Mouse (Mus musculus): ENCODE data around the gene Amz2. TPM values are rescaled to one million over a fixed set of nuclear protein-coding genes. Genes with fewer than 3 reads are reported as not detected.

Amz2 gene
- polyA plus RNA-seq, 1 experiment, result 63.8 TPM

GRCm38 (mm10) chr11:109472171-109472691, 46.5 kb downstream of the Amz2 start:
- TF ChIP-seq CTCF (IDR thresholded peaks at IDR 0.05; ENCODE audit: borderline replicate concordance, insufficient read depth, low read depth, low read length), result no peak
- TF ChIP-seq POLR2A (IDR thresholded peaks at IDR 0.05; ENCODE audit: borderline replicate concordance, insufficient read depth, low read length), result no peak
- H3K27ac ChIP-seq (ENCODE audit: insufficient read depth, low read length), result no peak overlapping the region
- peak; percentile 54 to 70 for DNase-seq
- no peaks in the 10 kb centered on the region for H3K27me3 ChIP-seq (ENCODE audit: control insufficient read depth, insufficient read depth, low read length)
- WGBS, result under 1% methylated on average over 33 of the region's 33 CpGs
- H3K4me1 ChIP-seq (ENCODE audit: control insufficient read depth, insufficient read depth, low read length), result no peaks in the 10 kb centered on the region; the same call in 1 of the 2 replicates
- H3K4me3 ChIP-seq (replicated peaks; ENCODE audit: insufficient read depth, low read depth, low read length), result peak overlapping the region; percentile 94

GRCm38 (mm10) chr11:109472821-109473170, 47.0 kb downstream of the Amz2 start:
- no peaks in the 10 kb centered on the region for H3K27me3 ChIP-seq (ENCODE audit: control insufficient read depth, insufficient read depth, low read length)
- under 1% methylated on average over 13 of the region's 13 CpGs for WGBS
- H3K4me1 ChIP-seq (ENCODE audit: control insufficient read depth, insufficient read depth, low read length), result no peaks in the 10 kb centered on the region; the same call in 1 of the 2 replicates
- TF ChIP-seq CTCF (IDR thresholded peaks at IDR 0.05; ENCODE audit: borderline replicate concordance, insufficient read depth, low read depth, low read length), result no peak
- no peak for TF ChIP-seq POLR2A (IDR thresholded peaks at IDR 0.05; ENCODE audit: borderline replicate concordance, insufficient read depth, low read length)
- no peak overlapping the region for H3K27ac ChIP-seq (ENCODE audit: insufficient read depth, low read length)
- no peak for DNase-seq
- H3K4me3 ChIP-seq (replicated peaks; ENCODE audit: insufficient read depth, low read depth, low read length), result peak overlapping the region; percentile 94

- Histone ChIP-seq H3K4me1 (ENCODE audit: control insufficient read depth, insufficient read depth, low read length) (no peaks in the 10 kb centered on the region; the same call in 1 of the 2 replicates), H3K27ac (ENCODE audit: insufficient read depth, low read length) (peak within 1 kb of the TSS; percentile 96), H3K27me3 (ENCODE audit: control insufficient read depth, insufficient read depth, low read length) (no peaks in the 10 kb centered on the region), H3K4me3 (replicated peaks; ENCODE audit: insufficient read depth, low read depth, low read length) (peak within 1 kb of the TSS; percentile 94)
- TF ChIP-seq CTCF (IDR thresholded peaks at IDR 0.05; ENCODE audit: borderline replicate concordance, insufficient read depth, low read depth, low read length) (no peak), POLR2A (IDR thresholded peaks at IDR 0.05; ENCODE audit: borderline replicate concordance, insufficient read depth, low read length) (peak; percentile 78)
- WGBS, result under 1% methylated on average over 111 of the region's 111 CpGs
- DNase-seq, result peak; percentile 90 to 92
Measured at GRCm38 (mm10) chr11:109473171-109474085, 47.7 kb downstream of the Amz2 start, which contains the start of the genes Arsg and Slc16a6. Gene Arsg, plus strand, starts transcription at chr11:109473374. Gene Slc16a6, minus strand, starts transcription at chr11:109473598.

- Histone ChIP-seq H3K4me1 (ENCODE audit: control insufficient read depth, insufficient read depth, low read length) (no peaks in the 10 kb centered on the region; the same call in 1 of the 2 replicates), H3K27ac (ENCODE audit: insufficient read depth, low read length) (peak overlapping the region; percentile 96), H3K27me3 (ENCODE audit: control insufficient read depth, insufficient read depth, low read length) (no peaks in the 10 kb centered on the region), H3K4me3 (replicated peaks; ENCODE audit: insufficient read depth, low read depth, low read length) (peak overlapping the region; percentile 94)
- no peak for TF ChIP-seq CTCF (IDR thresholded peaks at IDR 0.05; ENCODE audit: borderline replicate concordance, insufficient read depth, low read depth, low read length)
- TF ChIP-seq POLR2A (IDR thresholded peaks at IDR 0.05; ENCODE audit: borderline replicate concordance, insufficient read depth, low read length), result no peak
- WGBS, result 10% methylated on average over 14 of the region's 14 CpGs
- peak in 1 of 2 experiments; percentile 41 for DNase-seq
Measured at GRCm38 (mm10) chr11:109474086-109474742, 48.5 kb downstream of the Amz2 start.

GRCm38 (mm10) chr11:109474836-109475235, 49.1 kb downstream of the Amz2 start:
- WGBS, result 91% methylated on average over 13 of the region's 13 CpGs
- DNase-seq, result no peak
- H3K27ac ChIP-seq (ENCODE audit: insufficient read depth, low read length), result no peak overlapping the region
- no peaks in the 10 kb centered on the region for H3K27me3 ChIP-seq (ENCODE audit: control insufficient read depth, insufficient read depth, low read length)
- TF ChIP-seq CTCF (IDR thresholded peaks at IDR 0.05; ENCODE audit: borderline replicate concordance, insufficient read depth, low read depth, low read length) (no peak), POLR2A (IDR thresholded peaks at IDR 0.05; ENCODE audit: borderline replicate concordance, insufficient read depth, low read length) (no peak)
- no peak overlapping the region for H3K4me3 ChIP-seq (replicated peaks; ENCODE audit: insufficient read depth, low read depth, low read length)
- H3K4me1 ChIP-seq (ENCODE audit: control insufficient read depth, insufficient read depth, low read length), result no peaks in the 10 kb centered on the region; the same call in 1 of the 2 replicates

- no peak overlapping the region for H3K27ac ChIP-seq (ENCODE audit: insufficient read depth, low read length)
- WGBS, result 78% methylated on average over 4 of the region's 4 CpGs
Measured at GRCm38 (mm10) chr11:109475717-109476116, 50.0 kb downstream of the Amz2 start.

GRCm38 (mm10) chr11:109476241-109476640, 50.5 kb downstream of the Amz2 start:
- H3K27ac ChIP-seq (ENCODE audit: insufficient read depth, low read length), result no peak overlapping the region
- H3K4me1 ChIP-seq (ENCODE audit: control insufficient read depth, insufficient read depth, low read length), result no peaks in the 10 kb centered on the region; the same call in 1 of the 2 replicates
- DNase-seq, result no peak
- no peak overlapping the region for H3K4me3 ChIP-seq (replicated peaks; ENCODE audit: insufficient read depth, low read depth, low read length)
- WGBS, result 80% methylated on average over 2 of the region's 2 CpGs
- TF ChIP-seq CTCF (IDR thresholded peaks at IDR 0.05; ENCODE audit: borderline replicate concordance, insufficient read depth, low read depth, low read length), result no peak
- TF ChIP-seq POLR2A (IDR thresholded peaks at IDR 0.05; ENCODE audit: borderline replicate concordance, insufficient read depth, low read length), result no peak
- no peaks in the 10 kb centered on the region for H3K27me3 ChIP-seq (ENCODE audit: control insufficient read depth, insufficient read depth, low read length)

More at GRCm38 (mm10) chr11:109475717-109476116, 50.0 kb downstream of the Amz2 start:
- H3K4me1 ChIP-seq (ENCODE audit: control insufficient read depth, insufficient read depth, low read length), result no peaks in the 10 kb centered on the region; the same call in 1 of the 2 replicates
- no peaks in the 10 kb centered on the region for H3K27me3 ChIP-seq (ENCODE audit: control insufficient read depth, insufficient read depth, low read length)
- DNase-seq, result peak in 1 of 2 experiments; percentile 58
- TF ChIP-seq CTCF (IDR thresholded peaks at IDR 0.05; ENCODE audit: borderline replicate concordance, insufficient read depth, low read depth, low read length), result no peak
- no peak for TF ChIP-seq POLR2A (IDR thresholded peaks at IDR 0.05; ENCODE audit: borderline replicate concordance, insufficient read depth, low read length)
- H3K4me3 ChIP-seq (replicated peaks; ENCODE audit: insufficient read depth, low read depth, low read length), result no peak overlapping the region
